Mouse (Mus musculus) Muller cell, postnatal 12 days (primary cell): ENCODE measurements at regions not wholly inside any gene's neighbourhood (a gene's known extent, or its start where the extent isn't known, plus 50 kb on each side); places are given as distances from the start of the nearest gene placed in this dataset.

ENCODE experiments used
- DNase-seq: peaks from one replicate; pipeline ENCODE4 v3.0.0-alpha.2; 2015; ENCODE audit errors: inconsistent ontology term

- no peak for DNase-seq
Measured at GRCm38 (mm10) chr5:45925879-45926410, 68.5 kb upstream of the Lcorl start.

DNA sequence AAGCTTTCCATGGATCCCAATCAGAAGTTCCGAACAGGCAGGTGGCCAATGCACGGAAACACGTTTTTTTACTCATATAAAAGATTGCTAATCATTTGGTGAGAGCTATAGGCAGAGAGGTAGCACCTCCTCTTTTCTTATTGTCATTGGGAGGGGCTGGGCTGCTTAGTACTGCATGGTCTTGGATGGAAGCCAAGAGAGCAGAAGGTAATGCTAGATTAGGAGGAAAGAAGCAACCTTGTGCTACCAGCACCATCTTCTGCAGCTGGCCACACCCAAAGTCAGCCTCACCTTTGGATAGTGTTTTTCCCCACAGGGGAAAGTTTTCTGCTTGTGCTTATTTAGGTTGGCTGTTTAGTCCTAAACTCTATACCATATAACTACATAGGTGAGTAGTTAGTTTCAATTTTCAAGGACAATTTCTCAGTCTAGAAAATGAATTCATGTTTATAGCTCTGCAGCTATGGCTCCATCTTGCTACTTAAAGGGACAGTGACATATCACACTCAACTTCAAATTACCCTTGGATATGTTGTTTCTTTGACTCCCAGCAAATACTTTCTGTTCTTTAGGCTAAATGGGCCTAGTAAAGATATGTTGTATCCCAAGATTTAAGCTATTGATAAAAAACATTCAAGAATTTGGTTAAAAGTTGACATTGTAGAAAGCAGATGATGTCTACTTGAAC is 66.6 kb upstream of the Lcorl start:
- no peak for DNase-seq
